Mouse (Mus musculus) G1E (cell line): Measurements from ENCODE around the gene Hoxa13.

ENCODE experiments used
- CTCF ChIP-seq: IDR thresholded peaks from 2 replicates; pipeline ENCODE4 v1.5.1; 2012; ENCODE audit warnings: low read depth, low read length, inconsistent platforms, mixed read lengths
- GATA1 ChIP-seq: IDR thresholded peaks from 2 replicates; pipeline ENCODE4 v1.6.1; 2012; ENCODE audit warnings: borderline replicate concordance, low read length, inconsistent platforms, mixed read lengths
- GATA2 ChIP-seq: IDR thresholded peaks from 2 replicates; pipeline ENCODE4 v1.6.1; 2012; ENCODE audit warnings: low read depth, low read length, inconsistent platforms, borderline replicate concordance
- POLR2AphosphoS5 ChIP-seq: IDR thresholded peaks from 2 replicates; pipeline ENCODE4 v1.6.1; 2012; ENCODE audit warnings: low read depth, low read length, inconsistent platforms; ENCODE audit not compliant: insufficient replicate concordance
- TAL1 ChIP-seq: conservative IDR thresholded peaks from 2 replicates; pipeline ENCODE4 v1.6.1; 2012; ENCODE audit warnings: low read depth, low read length, inconsistent platforms, mixed read lengths

- TF ChIP-seq TAL1 (no peak), CTCF (no peak), POLR2AphosphoS5 (no peak), GATA2 (no peak), GATA1 (no peak)
These were observed 42.7 kb upstream of the Hoxa13 start for GRCm38 (mm10) chr6:52303426-52303825.
